Mouse (Mus musculus): Measurements from ENCODE around the gene Mbnl3.

- TF ChIP-seq CEBPB (IDR thresholded peaks at IDR 0.05; ENCODE audit: insufficient read depth, poor library complexity, severe bottlenecking) (no peak), TCF12 (IDR thresholded peaks at IDR 0.05; ENCODE audit: insufficient read depth, poor library complexity, severe bottlenecking) (no peak), POLR2A (IDR thresholded peaks at IDR 0.05; ENCODE audit: insufficient read length, low read depth) (no peak), MAX (IDR thresholded peaks at IDR 0.05; ENCODE audit: low read depth) (no peak), MYOG (IDR thresholded peaks at IDR 0.05; ENCODE audit: control insufficient read depth in 1 of 3, insufficient read depth in 1 of 3, insufficient read length in 2 of 3, low read depth in 2 of 3) (no peak), REST (IDR thresholded peaks at IDR 0.05; ENCODE audit: insufficient read depth, insufficient read length) (no peak), E2F4 (IDR thresholded peaks at IDR 0.05; ENCODE audit: insufficient read depth) (no peak), POLR2AphosphoS2 (IDR thresholded peaks at IDR 0.05; ENCODE audit: insufficient read length, low read depth) (no peak), MYOD1 (IDR thresholded peaks at IDR 0.05; ENCODE audit: control insufficient read depth in 1 of 3, insufficient read length in 2 of 3, low read depth in 2 of 3) (no peak), USF1 (IDR thresholded peaks at IDR 0.05; ENCODE audit: low read depth) (no peak)
Observed at GRCm38 (mm10) chrX:51204626-51205547, 1.4 kb downstream of the Mbnl3 start.
